Mouse (Mus musculus) intestine, embryonic 15.5 days (tissue): ENCODE data around the gene Pomgnt2. TPM values are rescaled to one million over a fixed set of nuclear protein-coding genes. Genes with fewer than 3 reads are reported as not detected.

Source experiments
- ATAC-seq: fragments of 200-750 bp; cut with Nextera tagmentation; 2 replicates; pipeline ENCODE4 v1.8.0; 2017; ENCODE audit warnings: moderate TSS enrichment, moderate library complexity
- H3K27ac ChIP-seq: fragments of 300-500 bp; sonication (generic); 2 replicates; pipeline ENCODE4 v1.5.1; 2015; ENCODE audit warnings: mild to moderate bottlenecking, inconsistent platforms
- H3K27me3 ChIP-seq: fragments of 300-500 bp; sonication (generic); replicated peaks from 2 replicates; pipeline ENCODE4 v1.6.1; 2015; ENCODE audit warnings: inconsistent platforms
- H3K36me3 ChIP-seq: fragments of 300-500 bp; sonication (generic); 2 replicates; pipeline ENCODE4 v1.6.1; 2015; ENCODE audit warnings: inconsistent platforms
- H3K4me1 ChIP-seq: fragments of 300-500 bp; sonication (generic); replicated peaks from 2 replicates; pipeline ENCODE4 v1.6.1; 2015; ENCODE audit warnings: inconsistent platforms
- H3K4me2 ChIP-seq: fragments of 300-500 bp; sonication (generic); replicated peaks from 2 replicates; pipeline ENCODE4 v1.6.1; 2015; ENCODE audit warnings: mild to moderate bottlenecking, inconsistent platforms
- H3K4me3 ChIP-seq: fragments of 300-500 bp; sonication (generic); replicated peaks from 2 replicates; pipeline ENCODE4 v1.5.1; 2015; ENCODE audit warnings: inconsistent platforms
- H3K9ac ChIP-seq: fragments of 300-500 bp; sonication (generic); 2 replicates; pipeline ENCODE4 v1.6.1; 2015; ENCODE audit warnings: inconsistent platforms
- H3K9me3 ChIP-seq: fragments of 300-500 bp; sonication (generic); 2 replicates; pipeline ENCODE4 v1.6.1; 2016; ENCODE audit warnings: inconsistent platforms
- WGBS: fragments of 180-500 bp; shearing (Covaris S2); methylation state at CpG from one replicate; pipeline ENCODE4 v1.1.7; 2015; 5-methylcytosine and 5-hydroxymethylcytosine counted together
- polyA plus RNA-seq: library from polyadenylated mRNA; unstranded; fragments of >200 nt; fragmentation: Nextera tagmentation; extraction: Ambion mirVana; gene quantifications from 2 replicates; pipeline ENCODE4 v1.2.1, GENCODE M21; 2015

Gene Pomgnt2
- polyA plus RNA-seq, 1 experiment from 2014 or later: 12.9 TPM

GRCm38 (mm10) chr9:121982214-121982613 lies 14.7 kb downstream of the Pomgnt2 start:
- Histone ChIP-seq H3K4me1 (no peaks in the 10 kb centered on the region), H3K9me3 (no peaks in the 10 kb centered on the region), H3K27ac (no peak overlapping the region), H3K36me3 (no peaks in the 10 kb centered on the region), H3K4me2 (no peak overlapping the region), H3K4me3 (no peak overlapping the region), H3K27me3 (no peaks in the 10 kb centered on the region), H3K9ac (no peak overlapping the region)
- 96% methylated on average over 22 of the region's 22 CpGs for WGBS
- ATAC-seq: no peak

GRCm38 (mm10) chr9:121981466-121982105 lies 15.3 kb downstream of the Pomgnt2 start:
- H3K9ac ChIP-seq: no peak overlapping the region
- H3K27me3 ChIP-seq: no peaks in the 10 kb centered on the region
- no peak overlapping the region for H3K4me3 ChIP-seq
- H3K4me1 ChIP-seq: no peaks in the 10 kb centered on the region
- no peaks in the 10 kb centered on the region for H3K36me3 ChIP-seq
- no peaks in the 10 kb centered on the region for H3K9me3 ChIP-seq
- no peak overlapping the region for H3K27ac ChIP-seq
- WGBS: 57% methylated on average over 10 of the region's 10 CpGs
- ATAC-seq: no peak
- no peak overlapping the region for H3K4me2 ChIP-seq

DNA sequence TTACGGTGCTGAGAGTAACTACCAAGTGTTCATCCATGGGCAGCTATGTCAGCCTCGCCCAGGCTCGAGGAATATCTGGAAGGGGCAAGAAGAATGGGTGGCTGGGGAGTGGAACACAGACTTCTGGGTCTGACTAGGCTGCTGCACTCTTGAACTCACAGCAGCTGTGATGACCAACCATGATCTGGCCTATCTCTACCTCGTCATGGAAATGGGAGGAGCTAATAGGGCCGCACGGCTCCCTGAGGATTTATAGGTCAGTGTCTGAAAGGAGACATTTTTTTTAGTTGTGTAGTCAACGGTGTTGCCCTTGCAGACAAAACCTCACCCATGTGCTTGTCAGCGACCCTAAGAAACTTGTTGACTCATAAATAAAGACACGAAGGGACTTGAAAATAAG lies 15.9 kb downstream of the Pomgnt2 start:
- no peak overlapping the region for H3K27ac ChIP-seq
- no peak overlapping the region for H3K9ac ChIP-seq
- no peaks in the 10 kb centered on the region for H3K36me3 ChIP-seq
- H3K4me3 ChIP-seq: no peak overlapping the region
- no peaks in the 10 kb centered on the region for H3K9me3 ChIP-seq
- H3K27me3 ChIP-seq: no peaks in the 10 kb centered on the region
- ATAC-seq: no peak
- 74% methylated on average over 9 of the region's 9 CpGs for WGBS
- no peak overlapping the region for H3K4me2 ChIP-seq
- no peaks in the 10 kb centered on the region for H3K4me1 ChIP-seq

GRCm38 (mm10) chr9:121975321-121975720 lies 21.6 kb downstream of the Pomgnt2 start:
- no peak overlapping the region for H3K9ac ChIP-seq
- H3K27me3 ChIP-seq: no peaks in the 10 kb centered on the region
- no peak for ATAC-seq
- no peaks in the 10 kb centered on the region for H3K9me3 ChIP-seq
- no peaks in the 10 kb centered on the region for H3K36me3 ChIP-seq
- H3K4me2 ChIP-seq: no peak overlapping the region
- H3K27ac ChIP-seq: no peak overlapping the region
- no peaks in the 10 kb centered on the region for H3K4me1 ChIP-seq
- no peak overlapping the region for H3K4me3 ChIP-seq
- 74% methylated on average over 2 of the region's 2 CpGs for WGBS

DNA sequence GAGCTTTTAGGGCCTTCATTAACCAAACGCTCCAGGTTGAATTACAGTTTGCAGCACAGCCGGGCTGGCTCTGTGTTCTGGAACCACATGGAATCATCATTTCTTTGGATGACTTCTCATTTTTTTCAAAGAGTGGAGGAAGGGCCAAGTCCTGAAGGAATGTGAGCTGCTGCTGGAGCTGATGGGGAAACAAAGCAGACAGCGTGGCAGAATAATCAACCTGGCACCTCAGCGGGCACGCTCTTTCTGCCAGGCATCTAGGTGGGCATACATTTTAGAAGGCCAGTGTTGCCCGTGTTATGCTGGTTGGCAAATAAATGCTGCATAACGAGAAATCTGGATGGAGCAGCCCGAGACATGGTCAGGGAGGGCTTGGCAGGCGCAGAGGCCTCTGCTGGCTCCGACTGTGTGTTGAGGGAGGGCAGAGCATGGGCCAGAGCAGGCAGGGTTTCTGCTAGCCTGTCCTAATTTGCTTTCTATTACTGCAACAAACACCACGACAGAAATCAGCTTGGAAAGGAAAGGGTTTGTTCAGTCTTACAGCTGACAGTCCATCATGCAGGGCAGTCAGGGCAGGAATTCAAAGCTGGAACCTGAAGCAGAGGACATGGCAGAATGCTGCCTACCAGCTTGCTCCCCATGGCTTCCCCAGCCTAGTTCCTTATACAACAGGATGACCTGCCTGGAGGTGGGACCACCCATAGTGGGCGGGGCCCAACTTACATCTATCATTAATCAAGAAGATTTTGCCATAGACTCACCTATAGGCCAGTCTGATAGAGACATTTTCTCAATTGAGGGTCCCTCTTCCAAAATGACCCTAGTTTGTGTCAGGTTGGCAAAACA lies 22.5 kb downstream of the Pomgnt2 start:
- Histone ChIP-seq H3K4me2 (no peak overlapping the region), H3K27ac (no peak overlapping the region), H3K9me3 (no peaks in the 10 kb centered on the region), H3K9ac (no peak overlapping the region), H3K27me3 (no peaks in the 10 kb centered on the region), H3K4me1 (no peaks in the 10 kb centered on the region), H3K36me3 (no peaks in the 10 kb centered on the region), H3K4me3 (no peak overlapping the region)
- no peak for ATAC-seq
- 74% methylated on average over 12 of the region's 12 CpGs for WGBS

- Histone ChIP-seq H3K4me2 (no peak overlapping the region), H3K4me1 (no peaks in the 10 kb centered on the region), H3K9ac (no peak overlapping the region), H3K27me3 (no peaks in the 10 kb centered on the region), H3K9me3 (no peaks in the 10 kb centered on the region), H3K27ac (no peak overlapping the region), H3K4me3 (no peak overlapping the region), H3K36me3 (no peaks in the 10 kb centered on the region)
- ATAC-seq: no peak
- 75% methylated on average over 1 of the region's 1 CpGs for WGBS
These were observed 23.7 kb downstream of the Pomgnt2 start for GRCm38 (mm10) chr9:121973207-121973606.

GRCm38 (mm10) chr9:121969841-121970381 lies 27.0 kb downstream of the Pomgnt2 start:
- Histone ChIP-seq H3K9me3 (no peaks in the 10 kb centered on the region), H3K4me2 (no peak overlapping the region), H3K27me3 (no peaks in the 10 kb centered on the region), H3K4me3 (no peak overlapping the region), H3K4me1 (no peaks in the 10 kb centered on the region), H3K27ac (no peak overlapping the region), H3K36me3 (no peaks in the 10 kb centered on the region), H3K9ac (no peak overlapping the region)
- WGBS: 55% methylated on average over 5 of the region's 5 CpGs
- no peak for ATAC-seq

DNA sequence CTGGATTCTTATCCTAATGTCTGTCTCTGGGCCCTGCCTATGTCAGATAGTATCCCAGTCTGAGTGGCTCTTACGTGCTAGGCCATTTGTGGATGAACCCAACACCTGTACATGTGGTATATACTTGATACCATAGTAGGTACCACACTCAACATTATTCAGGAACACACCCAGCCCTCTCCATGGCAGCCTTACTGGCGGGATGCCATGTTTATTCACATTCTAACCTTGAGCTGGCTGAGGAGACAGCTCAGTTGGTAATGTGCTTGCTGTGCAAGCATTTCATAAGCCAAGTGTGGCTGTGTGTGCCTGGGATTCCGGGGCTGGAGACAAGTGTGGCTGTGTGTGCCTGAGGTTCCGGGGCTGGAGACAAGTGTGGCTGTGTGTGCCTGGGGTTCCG lies 28.7 kb downstream of the Pomgnt2 start:
- no peak overlapping the region for H3K4me2 ChIP-seq
- H3K9ac ChIP-seq: no peak overlapping the region
- no peaks in the 10 kb centered on the region for H3K9me3 ChIP-seq
- WGBS: 78% methylated on average over 5 of the region's 5 CpGs
- no peaks in the 10 kb centered on the region for H3K27me3 ChIP-seq
- no peak overlapping the region for H3K4me3 ChIP-seq
- H3K4me1 ChIP-seq: no peaks in the 10 kb centered on the region
- H3K27ac ChIP-seq: no peak overlapping the region
- H3K36me3 ChIP-seq: no peaks in the 10 kb centered on the region
- no peak for ATAC-seq

DNA sequence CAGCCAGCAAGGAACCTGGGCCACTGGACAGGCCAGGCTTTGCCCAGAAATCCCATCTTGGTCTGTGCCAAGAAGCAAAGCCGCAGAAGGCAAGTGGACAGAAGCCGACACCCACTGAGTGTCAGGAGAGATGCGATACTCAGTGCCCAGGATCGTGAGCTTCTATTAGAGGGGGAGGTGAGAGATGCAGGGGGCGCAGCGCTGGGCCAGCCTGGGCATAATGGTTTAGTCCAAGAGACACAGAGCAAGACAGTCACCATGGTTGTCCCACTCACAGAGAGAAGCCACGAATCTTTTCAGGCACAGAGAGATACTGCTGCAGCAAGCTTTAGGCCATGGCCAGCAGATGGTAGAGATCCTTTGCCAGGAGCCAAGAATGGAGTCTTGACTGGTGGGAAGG lies 32.0 kb downstream of the Pomgnt2 start:
- ATAC-seq: no peak
- H3K36me3 ChIP-seq: no peaks in the 10 kb centered on the region
- H3K27ac ChIP-seq: no peak overlapping the region
- no peak overlapping the region for H3K4me2 ChIP-seq
- H3K9me3 ChIP-seq: no peaks in the 10 kb centered on the region
- H3K9ac ChIP-seq: no peak overlapping the region
- H3K4me3 ChIP-seq: no peak overlapping the region
- H3K4me1 ChIP-seq: no peaks in the 10 kb centered on the region
- WGBS: 88% methylated on average over 7 of the region's 7 CpGs
- H3K27me3 ChIP-seq: no peaks in the 10 kb centered on the region

GRCm38 (mm10) chr9:121959966-121960635 lies 36.8 kb downstream of the Pomgnt2 start:
- no peaks in the 10 kb centered on the region for H3K27me3 ChIP-seq
- H3K9me3 ChIP-seq: no peaks in the 10 kb centered on the region
- WGBS: 52% methylated on average over 7 of the region's 7 CpGs
- H3K4me2 ChIP-seq: no peak overlapping the region
- no peak overlapping the region for H3K4me3 ChIP-seq
- no peak for ATAC-seq
- no peak overlapping the region for H3K9ac ChIP-seq
- no peaks in the 10 kb centered on the region; the same call in 1 of the 2 replicates for H3K4me1 ChIP-seq
- no peaks in the 10 kb centered on the region for H3K36me3 ChIP-seq
- H3K27ac ChIP-seq: no peak overlapping the region

- H3K27ac ChIP-seq: no peak overlapping the region
- H3K4me2 ChIP-seq: no peak overlapping the region
- H3K36me3 ChIP-seq: no peaks in the 10 kb centered on the region
- ATAC-seq: no peak
- H3K4me1 ChIP-seq: peaks cover 13% of the 10 kb centered on the region
- H3K9ac ChIP-seq: no peak overlapping the region
- WGBS: 88% methylated on average over 6 of the region's 6 CpGs
- H3K4me3 ChIP-seq: no peak overlapping the region
- H3K27me3 ChIP-seq: no peaks in the 10 kb centered on the region
- H3K9me3 ChIP-seq: no peaks in the 10 kb centered on the region
These were observed 44.3 kb downstream of the Pomgnt2 start for GRCm38 (mm10) chr9:121952596-121952995.

DNA sequence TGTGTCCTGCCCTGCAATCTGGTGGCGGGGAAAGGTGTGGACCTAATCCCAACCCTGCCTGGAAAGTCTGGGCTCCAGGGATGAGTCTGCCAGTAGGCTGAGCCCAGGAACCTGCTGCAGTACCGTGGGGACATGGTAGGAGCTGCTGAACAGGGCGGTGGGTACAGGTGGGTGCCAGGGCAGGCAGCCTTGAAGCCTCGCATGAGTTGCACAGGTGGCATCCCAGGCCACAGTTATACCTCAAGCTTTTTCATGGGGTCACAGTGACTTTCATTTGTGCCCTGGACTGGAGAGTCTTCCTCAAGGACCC lies 45.8 kb downstream of the Pomgnt2 start:
- Histone ChIP-seq H3K4me2 (peak overlapping the region; percentile 66), H3K36me3 (no peaks in the 10 kb centered on the region), H3K4me1 (peaks cover 13% of the 10 kb centered on the region), H3K9me3 (no peaks in the 10 kb centered on the region), H3K27me3 (no peaks in the 10 kb centered on the region), H3K4me3 (peak overlapping the region; percentile 28), H3K27ac (peak overlapping the region; percentile 79; the same call in 1 of the 2 replicates), H3K9ac (peak overlapping the region; percentile 36)
- 43% methylated on average over 4 of the region's 4 CpGs for WGBS
- peak; percentile 59 for ATAC-seq
